Mouse (Mus musculus): ENCODE data around the gene 4930523C07Rik.

DNA sequence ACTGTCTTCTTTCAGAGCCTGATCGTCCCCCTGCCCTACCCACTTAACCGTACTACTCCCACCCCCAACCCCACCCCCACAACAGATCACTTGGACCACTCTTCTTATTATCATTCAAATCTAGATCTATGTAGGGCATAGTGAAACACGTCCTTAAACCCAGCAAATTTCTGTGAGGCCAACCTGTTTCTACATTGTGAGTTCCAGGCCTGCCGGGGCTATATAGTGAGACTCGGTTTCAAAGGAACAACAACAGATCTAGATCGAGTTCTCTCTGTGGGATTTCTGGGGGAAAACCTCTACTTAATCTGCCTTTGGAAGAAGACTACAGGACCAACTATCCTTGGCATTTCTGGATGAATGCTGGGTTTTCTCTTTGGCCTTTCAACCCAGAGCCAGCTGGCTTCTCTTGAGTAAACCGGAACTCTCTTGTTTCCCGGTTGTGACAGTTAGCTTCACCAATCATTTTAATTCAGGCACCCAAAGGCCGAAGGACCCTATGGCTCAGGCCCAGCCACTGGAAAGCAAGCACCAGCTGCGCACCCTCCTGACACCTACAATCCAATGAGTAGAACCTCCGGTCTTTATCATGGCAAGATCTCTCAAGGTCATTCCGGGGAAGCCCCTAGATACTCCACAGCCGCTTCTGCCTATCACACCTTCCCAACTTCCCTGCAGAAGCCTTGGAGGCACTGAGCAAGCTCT lies 759 bp upstream of the 4930523C07Rik start:
- no peak for TF ChIP-seq CTCF (IDR thresholded peaks at IDR 0.05; ENCODE audit: low read depth, low read length)
- TF ChIP-seq POLR2A (IDR thresholded peaks at IDR 0.05; ENCODE audit: borderline replicate concordance, low read depth, low read length) = no peak
